Mouse (Mus musculus): ENCODE data around the gene Tnfrsf13b. TPM values are rescaled to one million over a fixed set of nuclear protein-coding genes. Genes with fewer than 3 reads are reported as not detected.

Gene Tnfrsf13b
- polyA plus RNA-seq, 1 experiment from 2014 or later = 1.6 TPM

Other genes with a start within 250 kb of the Tnfrsf13b start
- 48.3 and 49.7 TPM in 2 replicates for gene Tmem11, start 247.5 kb upstream of the Tnfrsf13b start, polyA plus RNA-seq (2016; fragmentation: Nextera tagmentation; extraction: Ambion mirVana)
- 24.3 and 27.3 TPM in 2 replicates for gene Natd1, start 212.0 kb upstream of the Tnfrsf13b start, polyA plus RNA-seq (2016; fragmentation: Nextera tagmentation; extraction: Ambion mirVana)
- gene Map2k3, start 194.7 kb upstream of the Tnfrsf13b start, polyA plus RNA-seq (2016; fragmentation: Nextera tagmentation; extraction: Ambion mirVana) = 39.2 and 41.9 TPM in 2 replicates
- 0.45 and 0.50 TPM in 2 replicates for gene Kcnj12, start 104.2 kb upstream of the Tnfrsf13b start, polyA plus RNA-seq (2016; fragmentation: Nextera tagmentation; extraction: Ambion mirVana)
- 338 and 345 TPM in 2 replicates for gene Usp22, start 48.3 kb downstream of the Tnfrsf13b start, polyA plus RNA-seq (2016; fragmentation: Nextera tagmentation; extraction: Ambion mirVana)
- not detected in 2 replicates for gene Aldh3a1, start 80.8 kb downstream of the Tnfrsf13b start, polyA plus RNA-seq (2016; fragmentation: Nextera tagmentation; extraction: Ambion mirVana)
- gene Aldh3a2, start 140.7 kb downstream of the Tnfrsf13b start, polyA plus RNA-seq (2016; fragmentation: Nextera tagmentation; extraction: Ambion mirVana) = 25.3 and 28.5 TPM in 2 replicates
- not detected in 2 replicates for gene Slc47a2, start 216.1 kb downstream of the Tnfrsf13b start, polyA plus RNA-seq (2016; fragmentation: Nextera tagmentation; extraction: Ambion mirVana)